Mouse (Mus musculus) lung, adult 2 months (tissue): Measurements from ENCODE around the gene Smg9.

ENCODE experiments used
- CTCF ChIP-seq: fragments of 200-500 bp; IDR thresholded peaks from 2 replicates; pipeline ENCODE4 v1.5.1; 2011; ENCODE audit warnings: mild to moderate bottlenecking, low read length, control low read depth; ENCODE audit not compliant: insufficient read depth
- POLR2A ChIP-seq: fragments of 200-500 bp; IDR thresholded peaks from 2 replicates; pipeline ENCODE4 v1.6.1; 2011; ENCODE audit warnings: low read depth, mild to moderate bottlenecking, control low read depth, low read length, borderline replicate concordance; ENCODE audit errors: extremely low read depth

GRCm38 (mm10) chr7:24455726-24456125 lies 56.3 kb downstream of the Smg9 start:
- TF ChIP-seq POLR2A: no peak
- TF ChIP-seq CTCF: no peak
